Mouse (Mus musculus): ENCODE results near the gene Ripor3. TPM values are rescaled to one million over a fixed set of nuclear protein-coding genes. Genes with fewer than 3 reads are reported as not detected.

Ripor3 gene
- total RNA-seq, 2 experiments from 2014 or later = 3.2 to 4.6 TPM

- DNase-seq = no peak
Measured at GRCm38 (mm10) chr2:167953819-167954218, 56.6 kb downstream of the Ripor3 start.

- DNase-seq = peak; percentile 63
Measured at GRCm38 (mm10) chr2:167951301-167952211, 58.9 kb downstream of the Ripor3 start.

- DNase-seq = no peak
Measured at GRCm38 (mm10) chr2:167950681-167951080, 59.7 kb downstream of the Ripor3 start.

- no peak for DNase-seq
Measured at GRCm38 (mm10) chr2:167949808-167950207, 60.6 kb downstream of the Ripor3 start.

GRCm38 (mm10) chr2:167949250-167949649 is 61.2 kb downstream of the Ripor3 start:
- DNase-seq = no peak

GRCm38 (mm10) chr2:167948557-167948956 is 61.9 kb downstream of the Ripor3 start:
- DNase-seq = no peak

GRCm38 (mm10) chr2:167948047-167948446 is 62.4 kb downstream of the Ripor3 start:
- DNase-seq = no peak

- DNase-seq = no peak
Measured at GRCm38 (mm10) chr2:167947251-167947650, 63.2 kb downstream of the Ripor3 start.

- DNase-seq = peak; percentile 51
Measured at GRCm38 (mm10) chr2:167945451-167945850, 65.0 kb downstream of the Ripor3 start.

- DNase-seq = no peak
Measured at GRCm38 (mm10) chr2:167944193-167944592, 66.2 kb downstream of the Ripor3 start.

GRCm38 (mm10) chr2:167942926-167943633 is 67.3 kb downstream of the Ripor3 start:
- DNase-seq = peak; percentile 45

GRCm38 (mm10) chr2:167942199-167942925 is 68.1 kb downstream of the Ripor3 start:
- peak; percentile 83 for DNase-seq

- no peak for DNase-seq
Measured at GRCm38 (mm10) chr2:167941745-167942176, 68.7 kb downstream of the Ripor3 start.

- DNase-seq = no peak
Measured at GRCm38 (mm10) chr2:167941320-167941719, 69.1 kb downstream of the Ripor3 start.

- DNase-seq = no peak
Measured at GRCm38 (mm10) chr2:167940636-167941035, 69.8 kb downstream of the Ripor3 start.

- no peak for DNase-seq
Measured at GRCm38 (mm10) chr2:167939632-167940399, 70.6 kb downstream of the Ripor3 start.

- no peak for DNase-seq
Measured at GRCm38 (mm10) chr2:167939204-167939603, 71.2 kb downstream of the Ripor3 start.

- DNase-seq = no peak
Measured at GRCm38 (mm10) chr2:167938786-167939185, 71.6 kb downstream of the Ripor3 start.

- DNase-seq = no peak
Measured at GRCm38 (mm10) chr2:167935956-167936355, 74.5 kb downstream of the Ripor3 start.

- DNase-seq = no peak
Measured at GRCm38 (mm10) chr2:167933397-167933796, 77.0 kb downstream of the Ripor3 start.

GRCm38 (mm10) chr2:167932727-167933231 is 77.6 kb downstream of the Ripor3 start:
- DNase-seq = peak; percentile 49

All from adrenal gland, postnatal 10 days (tissue).